Mouse (Mus musculus): ENCODE data around the gene Gm21900. TPM values are rescaled to one million over a fixed set of nuclear protein-coding genes. Genes with fewer than 3 reads are reported as not detected.

Gm21900 gene
- polyA plus RNA-seq (2015; fragmentation: Illumina TruSeq; extraction: RNeasy Lipid Tissue Mini Kit (QIAGEN cat#74804); ENCODE audit: insufficient read depth, low read depth, low replicate concordance), result not detected

DNA sequence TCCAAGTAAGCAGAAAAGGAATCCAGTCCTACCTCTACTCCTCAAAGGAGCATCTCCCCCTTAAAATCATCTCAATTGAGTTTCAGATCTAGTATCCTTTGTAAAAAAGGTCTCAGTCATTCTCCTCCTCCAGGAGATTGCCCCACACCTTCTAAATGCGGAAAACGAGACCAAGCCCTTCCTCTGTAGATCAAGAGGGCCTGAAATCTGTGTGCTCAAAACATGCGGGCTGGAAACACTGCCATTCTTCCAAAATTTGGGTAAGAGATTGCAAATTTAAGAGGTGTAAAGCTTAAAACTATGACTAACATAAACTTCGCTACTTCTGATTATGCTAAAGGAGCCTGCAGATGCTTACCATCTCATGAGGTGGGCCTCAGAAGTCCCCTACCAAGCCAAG, at the start of gene Gm21900:
Gene Gm21900, plus strand, starts transcription at position 301 of the 400 bp plus-strand sequence.

Other genes starting within 250 kb of the Gm21900 start
- not detected for gene Gm28510, start 203.6 kb upstream of the Gm21900 start, polyA plus RNA-seq (2015; fragmentation: Illumina TruSeq; extraction: RNeasy Lipid Tissue Mini Kit (QIAGEN cat#74804); ENCODE audit: insufficient read depth, low read depth, low replicate concordance)
- gene Gm20737, start 80.3 kb upstream of the Gm21900 start, polyA plus RNA-seq (2015; fragmentation: Illumina TruSeq; extraction: RNeasy Lipid Tissue Mini Kit (QIAGEN cat#74804); ENCODE audit: insufficient read depth, low read depth, low replicate concordance), result not detected
- gene Gm21775, start 62.9 kb upstream of the Gm21900 start, polyA plus RNA-seq (2015; fragmentation: Illumina TruSeq; extraction: RNeasy Lipid Tissue Mini Kit (QIAGEN cat#74804); ENCODE audit: insufficient read depth, low read depth, low replicate concordance), result not detected
- not detected for gene Gm20777, start 136.1 kb downstream of the Gm21900 start, polyA plus RNA-seq (2015; fragmentation: Illumina TruSeq; extraction: RNeasy Lipid Tissue Mini Kit (QIAGEN cat#74804); ENCODE audit: insufficient read depth, low read depth, low replicate concordance)

Data from pancreas, adult 10 weeks (tissue).